Mouse (Mus musculus) hematopoietic stem cell, adult 5-6 weeks (primary cell): ENCODE data around the gene Phlda2. TPM values are rescaled to one million over a fixed set of nuclear protein-coding genes. Genes with fewer than 3 reads are reported as not detected.
"Not testable (repeated sequence)": the region's sequence is repeated elsewhere in the genome, so short reads cannot be mapped to it uniquely, and the experiment has no call there.

Source experiments
- ATAC-seq, 2 experiments: fragments of 125-278 bp in 1 of 2; replicated peaks in 1 of 2; 2 replicates each; pipeline ENCODE4 v1.8.0; 2016 to 2017; ENCODE audit warnings: inconsistent platforms in 2 of 2, mild to moderate bottlenecking in 2 of 2, moderate number of reproducible peaks in 2 of 2, low read depth in 1 of 2, moderate TSS enrichment in 1 of 2; ENCODE audit not compliant: low FRiP score in 2 of 2, poor library complexity in 2 of 2, severe bottlenecking in 2 of 2, insufficient read depth in 1 of 2, low TSS enrichment in 1 of 2
- total RNA-seq: library from RNA; stranded (forward); fragments of 172-1452, 232-1000 nt; gene quantifications from 2 replicates; pipeline ENCODE4 v1.2.3, GENCODE M21; 2017

Gene Phlda2
- total RNA-seq, result 1.8 and 4.7 TPM in 2 replicates

GRCm38 (mm10) chr7:143502418-143503200 is at the start of gene Phlda2:
Gene Phlda2 (minus strand): TSS chr7:143503150.
- ATAC-seq, result peak; percentile 17 to 28; a peak in 1 of 4 replicates

GRCm38 (mm10) chr7:143549588-143550220 is 46.8 kb upstream of the Phlda2 start:
- ATAC-seq, result no peak

GRCm38 (mm10) chr7:143548976-143549457 is 46.1 kb upstream of the Phlda2 start, which contains the start of gene Nap1l4:
Gene Nap1l4 (minus strand): TSS chr7:143549106.
- peak; percentile 97 for ATAC-seq

GRCm38 (mm10) chr7:143548231-143548961 is 45.4 kb upstream of the Phlda2 start:
- ATAC-seq, result peak; percentile 44 to 49

- no peak for ATAC-seq
Observed at GRCm38 (mm10) chr7:143546554-143546953, 43.6 kb upstream of the Phlda2 start.

- ATAC-seq, result no peak
Observed at GRCm38 (mm10) chr7:143544368-143544767, 41.4 kb upstream of the Phlda2 start.

GRCm38 (mm10) chr7:143538671-143539070 is 35.7 kb upstream of the Phlda2 start:
- ATAC-seq, result no peak

- not testable (repeated sequence) for ATAC-seq
Observed at GRCm38 (mm10) chr7:143538229-143538628, 35.3 kb upstream of the Phlda2 start.

- ATAC-seq, result no peak
Observed at GRCm38 (mm10) chr7:143536251-143536650, 33.3 kb upstream of the Phlda2 start.

GRCm38 (mm10) chr7:143533284-143533683 is 30.3 kb upstream of the Phlda2 start:
- ATAC-seq, result peak; percentile 17 to 37; a peak in 2 of 4 replicates

GRCm38 (mm10) chr7:143532410-143532809 is 29.5 kb upstream of the Phlda2 start:
- no peak for ATAC-seq

- ATAC-seq, result no peak
Observed at GRCm38 (mm10) chr7:143519333-143519732, 16.4 kb upstream of the Phlda2 start.

GRCm38 (mm10) chr7:143514416-143514768 is 11.4 kb upstream of the Phlda2 start:
- ATAC-seq, result no peak

GRCm38 (mm10) chr7:143513763-143514415 is 10.9 kb upstream of the Phlda2 start:
- peak; percentile 71 to 83 for ATAC-seq

GRCm38 (mm10) chr7:143511335-143511712 is 8.4 kb upstream of the Phlda2 start:
- ATAC-seq, result no peak

- ATAC-seq, result no peak
Observed at GRCm38 (mm10) chr7:143510593-143511334, 7.8 kb upstream of the Phlda2 start.

GRCm38 (mm10) chr7:143509566-143509965 is 6.6 kb upstream of the Phlda2 start:
- no peak for ATAC-seq
